Mouse (Mus musculus) bone marrow, adult 2 months (tissue): ENCODE results near the gene Tmem178.

Experiments
- CTCF ChIP-seq: fragments of 200-500 bp; IDR thresholded peaks from 2 replicates; pipeline ENCODE4 v1.5.1; 2011; ENCODE audit warnings: low read length, control low read depth; ENCODE audit not compliant: control insufficient read depth, insufficient read depth
- POLR2A ChIP-seq: fragments of 200-500 bp; IDR thresholded peaks from 2 replicates; pipeline ENCODE4 v1.6.1; 2011; ENCODE audit warnings: low read depth, mild to moderate bottlenecking, control low read depth, low read length, borderline replicate concordance; ENCODE audit not compliant: control insufficient read depth

- no peak for TF ChIP-seq POLR2A
- no peak for TF ChIP-seq CTCF
Observed at GRCm38 (mm10) chr17:81032957-81033356, 88.5 kb downstream of the Tmem178 start.
